Mouse (Mus musculus) forebrain, embryonic 10.5 days (tissue): ENCODE measurements at regions not wholly inside any gene's neighbourhood (a gene's known extent, or its start where the extent isn't known, plus 50 kb on each side); places are given as distances from the start of the nearest gene placed in this dataset.

Source experiments
- DNase-seq: peaks from one replicate; pipeline ENCODE4 v3.0.0-alpha.2; 2017; ENCODE audit warnings: low spot score; ENCODE audit errors: extremely low spot score
- H3K27ac ChIP-seq: fragments of 300-500 bp; sonication (generic); 2 replicates; pipeline ENCODE4 v1.5.1; 2016; ENCODE audit warnings: mild to moderate bottlenecking
- H3K27me3 ChIP-seq: fragments of 300-500 bp; sonication (generic); 2 replicates; pipeline ENCODE4 v1.6.1; 2016; ENCODE audit warnings: mild to moderate bottlenecking; ENCODE audit not compliant: poor library complexity, severe bottlenecking
- H3K36me3 ChIP-seq: fragments of 300-500 bp; sonication (generic); replicated peaks from 2 replicates; pipeline ENCODE4 v1.6.1; 2016; ENCODE audit warnings: mild to moderate bottlenecking, moderate library complexity
- H3K4me1 ChIP-seq: fragments of 300-500 bp; sonication (generic); 2 replicates; pipeline ENCODE4 v1.6.1; 2016
- H3K4me3 ChIP-seq: fragments of 300-500 bp; sonication (generic); 2 replicates; pipeline ENCODE4 v1.5.1; 2016; ENCODE audit warnings: mild to moderate bottlenecking, moderate library complexity
- H3K9me3 ChIP-seq: fragments of 300-500 bp; sonication (generic); 2 replicates; pipeline ENCODE4 v1.6.1; 2016; ENCODE audit warnings: mild to moderate bottlenecking, moderate library complexity
- WGBS: fragments of 180-500 bp; shearing (Covaris S2); methylation state at CpG from one replicate; pipeline ENCODE4 v1.1.7; 2016; 5-methylcytosine and 5-hydroxymethylcytosine counted together

GRCm38 (mm10) chr12:12676676-12677075, 265.0 kb downstream of the Mycn start:
- DNase-seq, result no peak
- WGBS, result 27% methylated on average over 9 of the region's 9 CpGs
- H3K4me3 ChIP-seq, result no peak overlapping the region
- H3K36me3 ChIP-seq, result no peaks in the 10 kb centered on the region
- peaks cover 16% of the 10 kb centered on the region for H3K27me3 ChIP-seq
- H3K9me3 ChIP-seq, result no peaks in the 10 kb centered on the region
- peak overlapping the region; percentile 74 for H3K27ac ChIP-seq
- H3K4me1 ChIP-seq, result peaks cover 60% of the 10 kb centered on the region

GRCm38 (mm10) chr12:12669931-12670330, 271.8 kb downstream of the Mycn start:
- 87% methylated on average over 5 of the region's 5 CpGs for WGBS
- H3K27ac ChIP-seq, result no peak overlapping the region
- H3K4me3 ChIP-seq, result no peak overlapping the region
- no peak for DNase-seq
- H3K27me3 ChIP-seq, result no peaks in the 10 kb centered on the region
- peaks cover 12% of the 10 kb centered on the region for H3K4me1 ChIP-seq
- H3K36me3 ChIP-seq, result no peaks in the 10 kb centered on the region
- no peaks in the 10 kb centered on the region for H3K9me3 ChIP-seq

- no peak for DNase-seq
- Histone ChIP-seq H3K36me3 (no peaks in the 10 kb centered on the region), H3K9me3 (no peaks in the 10 kb centered on the region), H3K27me3 (no peaks in the 10 kb centered on the region), H3K27ac (no peak overlapping the region), H3K4me1 (peaks cover 12% of the 10 kb centered on the region), H3K4me3 (no peak overlapping the region)
- WGBS, result 80% methylated on average over 4 of the region's 4 CpGs
Observed at GRCm38 (mm10) chr12:12668919-12669318, 272.8 kb downstream of the Mycn start.

GRCm38 (mm10) chr12:12655611-12656010, 286.1 kb downstream of the Mycn start:
- Histone ChIP-seq H3K36me3 (no peaks in the 10 kb centered on the region), H3K27ac (peak overlapping the region; percentile 62; the same call in 1 of the 2 replicates), H3K4me3 (no peak overlapping the region), H3K4me1 (peaks cover 36% of the 10 kb centered on the region), H3K27me3 (peaks cover 20% of the 10 kb centered on the region), H3K9me3 (peaks cover 8% of the 10 kb centered on the region)
- DNase-seq, result peak; percentile 40
- 72% methylated on average over 8 of the region's 8 CpGs for WGBS

GRCm38 (mm10) chr12:12655184-12655583, 286.5 kb downstream of the Mycn start:
- Histone ChIP-seq H3K36me3 (no peaks in the 10 kb centered on the region), H3K27ac (peak overlapping the region; percentile 62; the same call in 1 of the 2 replicates), H3K4me3 (no peak overlapping the region), H3K9me3 (peaks cover 8% of the 10 kb centered on the region), H3K4me1 (peaks cover 36% of the 10 kb centered on the region), H3K27me3 (peaks cover 24% of the 10 kb centered on the region)
- DNase-seq, result no peak
- WGBS, result 55% methylated on average over 8 of the region's 10 CpGs

- peak overlapping the region; percentile 70 for H3K27ac ChIP-seq
- H3K4me1 ChIP-seq, result peaks cover 36% of the 10 kb centered on the region
- DNase-seq, result no peak
- WGBS, result 35% methylated on average over 7 of the region's 7 CpGs
- no peak overlapping the region for H3K4me3 ChIP-seq
- H3K27me3 ChIP-seq, result peaks cover 24% of the 10 kb centered on the region
- no peaks in the 10 kb centered on the region; the same call in 1 of the 2 replicates for H3K9me3 ChIP-seq
- no peaks in the 10 kb centered on the region for H3K36me3 ChIP-seq
Observed at GRCm38 (mm10) chr12:12652361-12652760, 289.4 kb downstream of the Mycn start.

GRCm38 (mm10) chr12:12650309-12650708, 291.4 kb downstream of the Mycn start:
- DNase-seq, result no peak
- no peak overlapping the region for H3K4me3 ChIP-seq
- peaks cover 28% of the 10 kb centered on the region for H3K4me1 ChIP-seq
- no peaks in the 10 kb centered on the region for H3K36me3 ChIP-seq
- H3K27me3 ChIP-seq, result peaks cover 29% of the 10 kb centered on the region
- H3K9me3 ChIP-seq, result no peaks in the 10 kb centered on the region; the same call in 1 of the 2 replicates
- WGBS, result 95% methylated on average over 1 of the region's 1 CpGs
- H3K27ac ChIP-seq, result no peak overlapping the region

GRCm38 (mm10) chr12:12647467-12647866, 294.2 kb downstream of the Mycn start:
- Histone ChIP-seq H3K36me3 (no peaks in the 10 kb centered on the region), H3K9me3 (no peaks in the 10 kb centered on the region), H3K4me3 (no peak overlapping the region), H3K27me3 (peaks cover 19% of the 10 kb centered on the region), H3K27ac (no peak overlapping the region), H3K4me1 (peaks cover 28% of the 10 kb centered on the region)
- DNase-seq, result no peak
- WGBS, result 93% methylated on average over 6 of the region's 6 CpGs

GRCm38 (mm10) chr12:12645183-12645582, 296.5 kb downstream of the Mycn start:
- H3K4me3 ChIP-seq, result no peak overlapping the region
- H3K27ac ChIP-seq, result no peak overlapping the region
- H3K36me3 ChIP-seq, result no peaks in the 10 kb centered on the region
- no peak for DNase-seq
- peaks cover 18% of the 10 kb centered on the region for H3K4me1 ChIP-seq
- peaks cover 15% of the 10 kb centered on the region for H3K27me3 ChIP-seq
- H3K9me3 ChIP-seq, result no peaks in the 10 kb centered on the region
- WGBS, result 89% methylated on average over 4 of the region's 4 CpGs

- WGBS, result 21% methylated on average over 11 of the region's 11 CpGs
- Histone ChIP-seq H3K36me3 (no peaks in the 10 kb centered on the region), H3K27ac (peak overlapping the region; percentile 72), H3K4me1 (peaks cover 21% of the 10 kb centered on the region), H3K4me3 (no peak overlapping the region), H3K27me3 (peaks cover 16% of the 10 kb centered on the region), H3K9me3 (no peaks in the 10 kb centered on the region)
- no peak for DNase-seq
Observed at GRCm38 (mm10) chr12:12643247-12643963, 298.3 kb downstream of the Mycn start.

GRCm38 (mm10) chr12:12635308-12635707, 306.4 kb downstream of the Mycn start:
- Histone ChIP-seq H3K9me3 (no peaks in the 10 kb centered on the region), H3K36me3 (no peaks in the 10 kb centered on the region), H3K4me1 (peaks cover 5% of the 10 kb centered on the region; the same call in 1 of the 2 replicates), H3K27ac (no peak overlapping the region; the same call in 1 of the 2 replicates), H3K27me3 (peaks cover 4% of the 10 kb centered on the region; the same call in 1 of the 2 replicates), H3K4me3 (no peak overlapping the region)
- 88% methylated on average over 3 of the region's 3 CpGs for WGBS
- DNase-seq, result no peak

GRCm38 (mm10) chr12:12627597-12627996, 314.1 kb downstream of the Mycn start:
- 89% methylated on average over 4 of the region's 4 CpGs for WGBS
- Histone ChIP-seq H3K9me3 (no peaks in the 10 kb centered on the region), H3K27me3 (peaks cover 14% of the 10 kb centered on the region), H3K4me3 (no peak overlapping the region), H3K36me3 (no peaks in the 10 kb centered on the region), H3K4me1 (peaks cover 30% of the 10 kb centered on the region), H3K27ac (0 out of 2 replicates have a peak overlapping the region, but pooled peaks have one; percentile 4)
- no peak for DNase-seq

GRCm38 (mm10) chr12:12625788-12626187, 315.9 kb downstream of the Mycn start:
- no peak overlapping the region for H3K4me3 ChIP-seq
- whole genome bisulfite sequencing, result 93% methylated on average over 1 of the region's 1 CpGs
- H3K36me3 ChIP-seq, result no peaks in the 10 kb centered on the region
- DNase-seq, result no peak
- peak overlapping the region; percentile 83; the same call in 1 of the 2 replicates for H3K27ac ChIP-seq
- H3K4me1 ChIP-seq, result peaks cover 47% of the 10 kb centered on the region
- H3K27me3 ChIP-seq, result peaks cover 28% of the 10 kb centered on the region
- H3K9me3 ChIP-seq, result no peaks in the 10 kb centered on the region
